Mouse (Mus musculus) myocyte (in vitro differentiated cells): ENCODE results near the gene Btf3l4. TPM values are rescaled to one million over a fixed set of nuclear protein-coding genes. Genes with fewer than 3 reads are reported as not detected.

ENCODE experiments used
- H3K27me3 ChIP-seq: one replicate; pipeline ENCODE4 v1.6.1; 2011; ENCODE audit not compliant: control insufficient read depth, insufficient read depth, insufficient read length
- H3K36me3 ChIP-seq: one replicate; pipeline ENCODE4 v1.6.1; 2011; ENCODE audit not compliant: control insufficient read depth, insufficient read depth
- H3K4me2 ChIP-seq: one replicate; pipeline ENCODE4 v1.6.1; 2011; ENCODE audit warnings: low read depth, control low read depth
- H3K4me3 ChIP-seq: one replicate; pipeline ENCODE4 v1.5.1; 2011; ENCODE audit warnings: mild to moderate bottlenecking, control low read depth, moderate library complexity
- H3K79me2 ChIP-seq: one replicate; pipeline ENCODE4 v1.6.1; 2011; ENCODE audit not compliant: control insufficient read depth, insufficient read depth
- H3ac ChIP-seq: one replicate; pipeline ENCODE4 v1.6.1; 2011; ENCODE audit not compliant: control insufficient read depth, insufficient read length
- CEBPB ChIP-seq: IDR thresholded peaks from 2 replicates; pipeline ENCODE4 v1.6.1; 2011; ENCODE audit warnings: mild to moderate bottlenecking, moderate library complexity; ENCODE audit not compliant: poor library complexity, insufficient read depth, severe bottlenecking
- E2F4 ChIP-seq: IDR thresholded peaks from one replicate; pipeline ENCODE4 v1.6.1; 2011; ENCODE audit warnings: mild to moderate bottlenecking, control low read depth, moderate library complexity; ENCODE audit not compliant: insufficient read depth
- MAX ChIP-seq: IDR thresholded peaks from one replicate; pipeline ENCODE4 v1.6.1; 2011; ENCODE audit warnings: low read depth, mild to moderate bottlenecking, control low read depth
- MYOD1 ChIP-seq, 3 experiments: IDR thresholded peaks; one replicate each; pipeline ENCODE4 v1.6.1; 2011; ENCODE audit warnings: control low read depth in 2 of 3, low read depth in 2 of 3, mild to moderate bottlenecking in 2 of 3, moderate library complexity in 1 of 3; ENCODE audit not compliant: insufficient read length in 2 of 3, control insufficient read depth in 1 of 3
- MYOG ChIP-seq, 3 experiments: IDR thresholded peaks; one replicate each; pipeline ENCODE4 v1.6.1; 2011; ENCODE audit warnings: control low read depth in 2 of 3, low read depth in 2 of 3, mild to moderate bottlenecking in 2 of 3; ENCODE audit not compliant: insufficient read length in 2 of 3, control insufficient read depth in 1 of 3, insufficient read depth in 1 of 3
- POLR2A ChIP-seq: IDR thresholded peaks from one replicate; pipeline ENCODE4 v1.6.1; 2011; ENCODE audit warnings: low read depth, mild to moderate bottlenecking, control low read depth, moderate library complexity; ENCODE audit not compliant: insufficient read length
- POLR2AphosphoS2 ChIP-seq: IDR thresholded peaks from one replicate; pipeline ENCODE4 v1.6.1; 2011; ENCODE audit warnings: low read depth, control low read depth; ENCODE audit not compliant: insufficient read length
- REST ChIP-seq: IDR thresholded peaks from one replicate; pipeline ENCODE4 v1.6.1; 2011; ENCODE audit warnings: mild to moderate bottlenecking, control low read depth, moderate library complexity; ENCODE audit not compliant: insufficient read depth, insufficient read length
- SRF ChIP-seq: IDR thresholded peaks from one replicate; pipeline ENCODE4 v1.6.1; 2011; ENCODE audit warnings: low read depth; ENCODE audit not compliant: control insufficient read depth, insufficient read length
- TCF12 ChIP-seq: IDR thresholded peaks from one replicate; pipeline ENCODE4 v1.6.1; 2011; ENCODE audit warnings: mild to moderate bottlenecking, control low read depth; ENCODE audit not compliant: poor library complexity, insufficient read depth, severe bottlenecking
- TCF3 ChIP-seq: IDR thresholded peaks from one replicate; pipeline ENCODE4 v1.6.1; 2011; ENCODE audit warnings: low read depth, control low read depth; ENCODE audit not compliant: insufficient read length
- USF1 ChIP-seq: IDR thresholded peaks from one replicate; pipeline ENCODE4 v1.6.1; 2011; ENCODE audit warnings: low read depth, mild to moderate bottlenecking, control low read depth, moderate library complexity
- polyA plus RNA-seq: library from polyadenylated mRNA; unstranded; fragments of >200 nt; fragmentation: generic; extraction: Trizol; gene quantifications from one replicate; pipeline ENCODE4 v1.2.1, GENCODE M21; 2012; ENCODE audit warnings: missing spikeins

Btf3l4 gene
- polyA plus RNA-seq, 1 experiment = 64.3 TPM

- TF ChIP-seq CEBPB = no peak
- TF ChIP-seq MAX = no peak
- no peak for TF ChIP-seq POLR2AphosphoS2
- TF ChIP-seq USF1 = no peak
- TF ChIP-seq REST = no peak
- TF ChIP-seq TCF3 = no peak
- no peak for TF ChIP-seq MYOG (IDR thresholded peaks at IDR 0.05; ENCODE audit: control insufficient read depth in 1 of 3, insufficient read depth in 1 of 3, insufficient read length in 2 of 3, low read depth in 2 of 3)
- no peak for TF ChIP-seq TCF12
- TF ChIP-seq SRF = no peak
- TF ChIP-seq POLR2A = no peak
- TF ChIP-seq MYOD1 (IDR thresholded peaks at IDR 0.05; ENCODE audit: control insufficient read depth in 1 of 3, insufficient read length in 2 of 3, low read depth in 2 of 3) = no peak
- TF ChIP-seq E2F4 = no peak
- no peak overlapping the region for H3K4me2 ChIP-seq
- H3ac ChIP-seq = no peak overlapping the region
- H3K79me2 ChIP-seq = no peaks in the 10 kb centered on the region
- H3K36me3 ChIP-seq = no peaks in the 10 kb centered on the region
- H3K27me3 ChIP-seq = no peaks in the 10 kb centered on the region
- H3K4me3 ChIP-seq = no peak overlapping the region
Observed at GRCm38 (mm10) chr4:108869730-108870374, 36.4 kb upstream of the Btf3l4 start.

- Histone ChIP-seq H3K79me2 (no peaks in the 10 kb centered on the region), H3K36me3 (no peaks in the 10 kb centered on the region), H3K27me3 (no peaks in the 10 kb centered on the region), H3K4me3 (no peak overlapping the region), H3ac (no peak overlapping the region), H3K4me2 (no peak overlapping the region)
- TF ChIP-seq REST (no peak), TCF12 (no peak), E2F4 (no peak)
Observed at GRCm38 (mm10) chr4:108866806-108867205, 33.4 kb upstream of the Btf3l4 start.

DNA sequence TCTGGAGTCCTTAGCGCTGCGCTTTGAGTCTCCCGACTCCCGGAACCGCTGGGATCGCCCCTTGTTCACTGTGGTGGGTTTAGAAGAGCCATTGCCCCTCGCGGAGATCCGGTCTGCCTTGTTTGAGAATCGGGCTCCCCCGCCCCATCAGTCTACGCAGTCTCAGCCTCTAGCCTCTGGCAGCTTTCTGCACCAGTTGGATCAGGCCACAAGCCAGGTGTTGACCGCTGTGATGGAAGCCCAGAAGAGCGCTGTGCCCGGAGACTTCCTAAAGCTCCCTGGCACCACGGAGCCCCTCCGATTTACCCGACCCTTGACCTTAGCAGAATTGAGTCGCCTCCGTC, 15.1 kb upstream of the Btf3l4 start, which contains the start of gene A730015C16Rik:
A730015C16Rik (minus strand) TSS at position 115 of the 344 bp plus-strand sequence.
- H3K4me2 ChIP-seq = peak within 1 kb of the TSS; percentile 94
- no peak for TF ChIP-seq CEBPB
- no peak for TF ChIP-seq POLR2AphosphoS2
- TF ChIP-seq SRF = no peak
- no peak for TF ChIP-seq TCF12
- no peak for TF ChIP-seq MYOD1 (IDR thresholded peaks at IDR 0.05; ENCODE audit: control insufficient read depth in 1 of 3, insufficient read length in 2 of 3, low read depth in 2 of 3)
- TF ChIP-seq POLR2A = no peak
- TF ChIP-seq MYOG (IDR thresholded peaks at IDR 0.05; ENCODE audit: control insufficient read depth in 1 of 3, insufficient read depth in 1 of 3, insufficient read length in 2 of 3, low read depth in 2 of 3) = no peak
- TF ChIP-seq TCF3 = no peak
- peak within 1 kb of the TSS; percentile 72 for H3ac ChIP-seq
- peaks cover 16% of the 10 kb centered on the region for H3K79me2 ChIP-seq
- peak within 1 kb of the TSS; percentile 47 for H3K4me3 ChIP-seq
- no peaks in the 10 kb centered on the region for H3K36me3 ChIP-seq
- no peaks in the 10 kb centered on the region for H3K27me3 ChIP-seq

DNA sequence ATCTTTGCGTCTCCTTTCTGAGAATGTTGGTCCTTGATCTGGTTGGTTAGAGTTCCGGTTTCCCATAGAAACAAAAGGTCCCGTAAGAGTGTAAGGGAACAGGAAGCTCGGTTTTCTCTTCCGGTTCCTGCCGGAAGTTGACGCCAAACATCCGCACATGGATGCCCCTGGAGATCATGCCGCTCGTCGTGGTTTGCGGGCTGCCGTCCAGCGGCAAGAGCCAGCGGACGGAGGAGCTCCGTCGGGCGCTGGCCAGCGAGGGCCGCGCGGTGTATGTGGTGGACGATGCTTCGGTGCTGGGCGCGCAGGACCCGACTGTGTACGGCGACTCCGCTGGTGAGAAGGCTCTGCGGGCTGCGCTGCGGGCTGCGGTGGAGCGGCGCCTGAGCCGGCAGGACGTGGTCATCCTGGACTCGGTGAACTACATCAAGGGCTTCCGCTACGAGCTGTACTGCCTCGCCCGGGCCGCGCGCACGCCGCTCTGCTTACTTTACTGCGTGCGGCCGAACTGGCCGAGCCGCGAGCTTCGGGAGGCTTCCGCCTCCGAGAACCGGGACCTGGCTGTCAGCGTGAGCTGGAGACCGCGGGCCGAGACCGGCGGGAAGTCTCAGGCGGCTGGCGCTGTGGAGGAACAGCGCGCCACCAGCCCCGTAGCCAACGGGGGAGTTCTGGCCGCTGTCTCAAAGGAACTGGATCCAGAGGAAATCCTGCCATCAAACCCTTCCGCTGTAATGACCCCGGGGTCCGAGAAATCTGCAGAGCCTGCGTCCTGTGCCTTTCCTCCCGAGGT, 14.5 kb upstream of the Btf3l4 start, which contains the start of gene Kti12:
Kti12 (plus strand) TSS at position 71 of the 790 bp plus-strand sequence.
- Histone ChIP-seq H3K36me3 (no peaks in the 10 kb centered on the region), H3ac (peak within 1 kb of the TSS; percentile 72), H3K4me3 (peak within 1 kb of the TSS; percentile 47), H3K4me2 (peak within 1 kb of the TSS; percentile 94), H3K79me2 (peaks cover 21% of the 10 kb centered on the region), H3K27me3 (no peaks in the 10 kb centered on the region)
- TF ChIP-seq POLR2AphosphoS2 = peak; percentile 92
- no peak for TF ChIP-seq USF1
- TF ChIP-seq POLR2A = peak; percentile 87
- no peak for TF ChIP-seq TCF3
- TF ChIP-seq MYOD1 (IDR thresholded peaks at IDR 0.05; ENCODE audit: control insufficient read depth in 1 of 3, insufficient read length in 2 of 3, low read depth in 2 of 3) = peak in 1 of 3 experiments; percentile 26
- peak; percentile 1 for TF ChIP-seq REST
- peak; percentile 91 for TF ChIP-seq MAX
- TF ChIP-seq MYOG (IDR thresholded peaks at IDR 0.05; ENCODE audit: control insufficient read depth in 1 of 3, insufficient read depth in 1 of 3, insufficient read length in 2 of 3, low read depth in 2 of 3) = no peak
- TF ChIP-seq SRF = peak; percentile 62
